Mouse (Mus musculus): ENCODE data around the gene Gmpr. TPM values are rescaled to one million over a fixed set of nuclear protein-coding genes. Genes with fewer than 3 reads are reported as not detected.

Gmpr gene
- polyA plus RNA-seq, 1 experiment from 2014 or later = 133 TPM

- WGBS = 12% methylated on average over 6 of the region's 6 CpGs
- Histone ChIP-seq H3K27ac (peak overlapping the region; percentile 91), H3K4me3 (peak overlapping the region; percentile 24; the same call in 1 of the 2 replicates), H3K4me1 (peaks cover 82% of the 10 kb centered on the region), H3K27me3 (ENCODE audit: insufficient read depth, poor library complexity, severe bottlenecking) (no peaks in the 10 kb centered on the region), H3K36me3 (peaks cover 32% of the 10 kb centered on the region), H3K9me3 (no peaks in the 10 kb centered on the region)
- DNase-seq (ENCODE audit: low spot score) = peak; percentile 90
These were observed 23.5 kb downstream of the Gmpr start for GRCm38 (mm10) chr13:45530754-45531153.

DNA sequence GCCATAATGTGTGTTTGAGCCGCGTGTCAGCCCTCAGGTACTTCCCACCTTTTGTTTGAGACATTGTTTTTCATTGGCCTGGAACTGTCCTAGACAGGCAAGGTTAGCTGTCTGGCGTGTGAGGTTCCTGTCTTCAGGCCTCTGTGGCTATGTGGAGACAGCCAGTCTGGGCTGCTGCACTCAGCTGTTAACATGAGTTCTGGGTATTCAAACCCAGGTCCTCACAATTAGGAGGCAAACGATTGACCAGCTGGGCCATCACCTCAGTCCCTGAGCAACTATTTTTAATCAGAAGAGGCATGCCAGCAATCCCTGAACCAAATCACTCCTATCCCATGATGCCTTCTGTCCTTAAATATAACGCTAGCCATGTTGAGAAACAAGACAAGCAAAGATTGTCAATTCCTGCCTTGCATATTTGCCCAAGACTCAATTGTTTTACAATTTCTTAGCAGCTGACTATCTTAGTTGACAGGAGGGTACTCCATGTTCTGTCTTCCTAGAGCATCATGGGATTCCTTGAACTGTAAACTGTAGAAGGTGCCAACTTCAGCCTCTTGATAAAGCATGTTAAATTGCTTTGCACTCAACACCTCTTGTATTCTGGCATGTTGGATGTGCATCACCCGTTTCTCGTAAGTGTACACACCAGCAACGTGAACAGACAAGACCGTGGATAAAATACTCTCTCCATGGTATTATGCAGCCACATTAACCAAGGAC lies 28.6 kb downstream of the Gmpr start:
- no peak for DNase-seq (ENCODE audit: low spot score)
- 81% methylated on average over 9 of the region's 9 CpGs for WGBS
- Histone ChIP-seq H3K4me1 (peaks cover 66% of the 10 kb centered on the region), H3K4me3 (no peak overlapping the region), H3K9me3 (no peaks in the 10 kb centered on the region), H3K36me3 (peaks cover 48% of the 10 kb centered on the region), H3K27me3 (ENCODE audit: insufficient read depth, poor library complexity, severe bottlenecking) (no peaks in the 10 kb centered on the region), H3K27ac (peak overlapping the region; percentile 81)

DNA sequence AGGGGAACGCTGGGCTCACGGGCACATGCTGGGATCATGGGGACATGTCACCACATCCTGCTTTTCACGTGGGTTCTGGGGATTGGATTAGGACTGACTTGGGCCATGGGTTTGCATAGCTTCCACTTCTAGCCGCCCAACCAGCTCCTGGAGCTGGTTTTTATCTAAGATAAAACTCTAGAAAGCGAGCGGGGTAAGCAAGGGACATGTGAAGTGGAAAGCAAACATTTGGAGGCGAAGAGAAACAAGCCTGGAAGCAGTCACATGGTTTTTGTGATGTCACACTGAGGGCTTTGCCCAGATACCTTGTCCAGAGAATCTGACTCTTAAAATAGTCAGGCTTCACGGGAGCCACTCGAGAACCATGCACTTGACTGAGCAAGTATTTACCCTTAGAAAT lies 29.9 kb downstream of the Gmpr start:
- Histone ChIP-seq H3K4me3 (no peak overlapping the region), H3K4me1 (peaks cover 54% of the 10 kb centered on the region), H3K36me3 (peaks cover 57% of the 10 kb centered on the region), H3K9me3 (no peaks in the 10 kb centered on the region), H3K27me3 (ENCODE audit: insufficient read depth, poor library complexity, severe bottlenecking) (no peaks in the 10 kb centered on the region), H3K27ac (peak overlapping the region; percentile 81; the same call in 1 of the 2 replicates)
- 35% methylated on average over 9 of the region's 9 CpGs for WGBS
- DNase-seq (ENCODE audit: low spot score) = no peak

GRCm38 (mm10) chr13:45538091-45538490 lies 30.8 kb downstream of the Gmpr start:
- DNase-seq (ENCODE audit: low spot score) = no peak
- Histone ChIP-seq H3K27me3 (ENCODE audit: insufficient read depth, poor library complexity, severe bottlenecking) (no peaks in the 10 kb centered on the region), H3K4me3 (0 out of 2 replicates have a peak overlapping the region, but pooled peaks have one; percentile 54), H3K27ac (peak overlapping the region; percentile 87), H3K36me3 (peaks cover 59% of the 10 kb centered on the region), H3K4me1 (peaks cover 51% of the 10 kb centered on the region), H3K9me3 (no peaks in the 10 kb centered on the region)
- 64% methylated on average over 9 of the region's 9 CpGs for WGBS

- 15% methylated on average over 10 of the region's 10 CpGs for WGBS
- Histone ChIP-seq H3K27ac (peak overlapping the region; percentile 87), H3K4me3 (peak overlapping the region; percentile 54), H3K36me3 (peaks cover 60% of the 10 kb centered on the region; the same call in 1 of the 2 replicates), H3K9me3 (no peaks in the 10 kb centered on the region), H3K4me1 (peaks cover 51% of the 10 kb centered on the region), H3K27me3 (ENCODE audit: insufficient read depth, poor library complexity, severe bottlenecking) (no peaks in the 10 kb centered on the region)
- peak; percentile 86 for DNase-seq (ENCODE audit: low spot score)
These were observed 31.4 kb downstream of the Gmpr start for GRCm38 (mm10) chr13:45538532-45539204.

DNA sequence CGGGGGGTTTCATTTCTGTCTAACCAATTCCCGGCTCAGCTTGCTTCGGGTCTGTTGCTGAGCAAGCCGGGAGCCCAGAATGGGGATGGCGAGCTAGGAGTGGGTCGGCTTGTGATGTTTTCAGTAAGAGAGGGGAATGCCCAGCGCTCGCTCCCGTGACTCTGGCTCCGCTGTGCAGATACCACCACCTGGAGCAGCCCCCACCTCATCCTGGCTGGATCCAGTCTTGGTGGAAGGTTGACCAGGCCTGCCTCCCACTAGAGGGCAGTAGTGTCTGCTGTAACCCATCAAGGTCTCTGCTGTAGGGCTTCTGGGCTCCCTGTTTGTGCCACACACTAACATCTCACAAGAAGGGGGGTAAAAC lies 31.9 kb downstream of the Gmpr start:
- peak; percentile 90 for DNase-seq (ENCODE audit: low spot score)
- Histone ChIP-seq H3K4me3 (peak overlapping the region; percentile 54), H3K9me3 (no peaks in the 10 kb centered on the region), H3K36me3 (peaks cover 62% of the 10 kb centered on the region; the same call in 1 of the 2 replicates), H3K4me1 (peaks cover 49% of the 10 kb centered on the region), H3K27me3 (ENCODE audit: insufficient read depth, poor library complexity, severe bottlenecking) (no peaks in the 10 kb centered on the region), H3K27ac (peak overlapping the region; percentile 87)
- WGBS = 12% methylated on average over 10 of the region's 10 CpGs

DNA sequence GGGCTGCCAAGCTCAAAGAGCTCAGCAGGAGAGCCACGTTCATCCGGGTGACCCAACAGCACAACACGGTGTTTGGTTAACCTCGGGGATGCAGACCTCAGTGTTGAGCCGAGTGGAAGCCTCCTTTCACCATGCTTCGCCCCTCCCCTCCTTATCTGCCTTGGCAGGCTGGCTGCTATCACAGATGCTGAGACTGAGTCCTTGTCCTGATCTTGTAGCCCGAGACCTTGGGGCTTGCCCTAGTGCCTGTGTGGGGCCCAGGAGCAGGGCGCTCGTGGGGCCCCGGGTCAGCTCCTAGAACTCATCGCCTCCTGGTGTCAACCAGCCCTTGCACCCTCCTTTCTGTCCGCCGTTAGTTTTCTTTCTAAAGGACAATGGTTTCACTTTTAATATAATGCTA lies 38.7 kb downstream of the Gmpr start:
- Histone ChIP-seq H3K4me1 (peaks cover 31% of the 10 kb centered on the region), H3K9me3 (no peaks in the 10 kb centered on the region), H3K4me3 (no peak overlapping the region), H3K27ac (peak overlapping the region; percentile 75), H3K36me3 (peaks cover 50% of the 10 kb centered on the region; the same call in 1 of the 2 replicates), H3K27me3 (ENCODE audit: insufficient read depth, poor library complexity, severe bottlenecking) (no peaks in the 10 kb centered on the region)
- DNase-seq (ENCODE audit: low spot score) = peak; percentile 92
- 31% methylated on average over 13 of the region's 13 CpGs for whole genome bisulfite sequencing

DNA sequence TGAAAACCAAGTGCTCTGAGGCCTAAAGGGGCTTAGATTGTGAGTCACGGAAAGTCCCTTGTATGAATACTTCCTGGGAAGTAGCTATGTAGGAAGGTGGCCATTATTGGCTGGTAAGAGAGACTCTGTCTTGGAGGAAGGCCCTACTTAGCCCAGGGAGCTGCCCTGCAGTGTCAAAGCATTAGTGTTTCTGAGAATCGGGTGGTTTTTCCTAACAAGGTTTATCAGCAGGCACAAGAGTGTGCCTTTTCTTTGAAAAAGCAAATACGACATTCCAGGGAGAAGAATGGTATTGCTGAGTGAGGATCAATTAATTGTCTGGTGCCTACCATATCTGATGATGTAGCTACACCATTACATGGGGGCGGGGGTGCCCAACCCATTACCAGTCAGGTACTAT lies 39.7 kb downstream of the Gmpr start:
- Histone ChIP-seq H3K36me3 (peaks cover 41% of the 10 kb centered on the region; the same call in 1 of the 2 replicates), H3K27me3 (ENCODE audit: insufficient read depth, poor library complexity, severe bottlenecking) (no peaks in the 10 kb centered on the region), H3K9me3 (no peaks in the 10 kb centered on the region), H3K27ac (peak overlapping the region; percentile 75), H3K4me1 (peaks cover 31% of the 10 kb centered on the region), H3K4me3 (no peak overlapping the region)
- DNase-seq (ENCODE audit: low spot score) = no peak
- 73% methylated on average over 4 of the region's 4 CpGs for WGBS

GRCm38 (mm10) chr13:45547549-45547948 lies 40.3 kb downstream of the Gmpr start:
- H3K9me3 ChIP-seq = no peaks in the 10 kb centered on the region
- peaks cover 31% of the 10 kb centered on the region for H3K4me1 ChIP-seq
- WGBS = 73% methylated on average over 5 of the region's 5 CpGs
- H3K27ac ChIP-seq = peak overlapping the region; percentile 75; the same call in 1 of the 2 replicates
- H3K36me3 ChIP-seq = peaks cover 35% of the 10 kb centered on the region; the same call in 1 of the 2 replicates
- no peak for DNase-seq (ENCODE audit: low spot score)
- no peaks in the 10 kb centered on the region for H3K27me3 ChIP-seq (ENCODE audit: insufficient read depth, poor library complexity, severe bottlenecking)
- H3K4me3 ChIP-seq = no peak overlapping the region

DNA sequence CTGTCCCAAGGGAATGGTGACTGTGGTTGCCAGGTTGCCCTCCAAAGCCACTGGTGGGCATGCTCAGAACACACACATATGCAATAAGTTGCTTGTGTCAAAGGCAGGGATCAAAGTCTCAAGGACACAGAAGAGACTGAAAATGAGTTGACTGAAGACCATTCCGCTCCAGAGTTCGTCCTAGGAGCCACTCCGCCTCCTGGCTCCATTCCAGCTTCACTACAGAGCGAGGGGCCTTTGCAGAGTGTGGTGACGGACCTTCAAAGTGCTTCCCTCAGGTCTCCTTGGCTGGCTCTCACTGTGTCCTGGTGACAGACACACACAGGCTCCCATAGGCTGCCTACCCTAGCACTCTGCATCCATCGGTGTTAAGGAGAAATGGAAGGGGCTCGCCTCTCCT lies 46.4 kb downstream of the Gmpr start:
- Histone ChIP-seq H3K4me3 (no peak overlapping the region), H3K36me3 (peaks cover 2% of the 10 kb centered on the region; the same call in 1 of the 2 replicates), H3K27me3 (ENCODE audit: insufficient read depth, poor library complexity, severe bottlenecking) (no peaks in the 10 kb centered on the region), H3K4me1 (peaks cover 24% of the 10 kb centered on the region), H3K27ac (peak overlapping the region; percentile 67; the same call in 1 of the 2 replicates), H3K9me3 (no peaks in the 10 kb centered on the region)
- WGBS = 53% methylated on average over 7 of the region's 7 CpGs
- DNase-seq (ENCODE audit: low spot score) = no peak

DNA sequence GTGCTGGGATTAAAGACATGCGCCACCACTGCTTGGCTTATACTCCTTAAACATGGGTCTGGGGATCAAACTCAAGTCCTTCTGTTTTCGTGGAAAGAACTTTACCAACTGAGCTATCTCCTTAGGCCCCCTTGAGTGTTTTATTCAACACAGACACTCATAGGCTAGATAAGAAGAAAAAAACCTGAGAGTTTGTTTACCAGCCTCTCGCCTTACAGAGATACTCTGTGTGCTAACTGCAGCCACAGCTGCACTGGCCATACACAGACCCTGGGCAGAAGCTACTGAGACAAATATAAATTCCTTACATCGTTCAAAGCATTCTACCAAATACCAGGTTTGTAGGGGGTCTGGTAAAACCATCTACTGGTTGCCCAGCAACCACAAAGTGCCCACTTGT lies 51.1 kb downstream of the Gmpr start:
- WGBS = 38% methylated on average over 4 of the region's 4 CpGs
- Histone ChIP-seq H3K4me1 (peaks cover 55% of the 10 kb centered on the region), H3K27ac (peak overlapping the region; percentile 49; the same call in 1 of the 2 replicates)

GRCm38 (mm10) chr13:45559258-45559657 lies 52.0 kb downstream of the Gmpr start:
- H3K4me3 ChIP-seq = no peak overlapping the region
- WGBS = 69% methylated on average over 3 of the region's 3 CpGs

More for the DNA sequence above, 51.1 kb downstream of the Gmpr start:
- Histone ChIP-seq H3K4me3 (no peak overlapping the region), H3K27me3 (ENCODE audit: insufficient read depth, poor library complexity, severe bottlenecking) (no peaks in the 10 kb centered on the region), H3K9me3 (no peaks in the 10 kb centered on the region), H3K36me3 (no peaks in the 10 kb centered on the region; the same call in 1 of the 2 replicates)
- DNase-seq (ENCODE audit: low spot score) = no peak

DNA sequence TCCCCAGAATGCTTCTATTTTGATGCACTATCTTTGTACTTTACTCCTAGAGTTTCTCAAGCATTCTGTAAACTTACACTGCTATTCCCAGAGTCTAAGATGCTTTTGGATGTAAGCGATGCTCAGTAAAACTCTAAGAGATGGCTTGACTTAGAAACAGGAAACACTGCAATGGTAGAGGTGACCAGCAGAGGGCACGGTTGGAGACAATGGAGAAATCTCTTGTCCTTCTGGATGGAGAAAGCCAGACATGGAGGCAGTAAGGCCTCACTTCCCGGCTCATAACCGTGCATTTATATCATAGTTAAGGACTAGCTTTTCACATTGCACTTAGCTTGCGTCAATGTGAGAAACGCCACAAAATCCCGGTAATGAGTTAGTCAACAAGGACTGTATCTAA lies 53.3 kb downstream of the Gmpr start:
- Histone ChIP-seq H3K36me3 (no peaks in the 10 kb centered on the region; the same call in 1 of the 2 replicates), H3K4me1 (peaks cover 43% of the 10 kb centered on the region), H3K4me3 (no peak overlapping the region), H3K27me3 (ENCODE audit: insufficient read depth, poor library complexity, severe bottlenecking) (no peaks in the 10 kb centered on the region), H3K27ac (no peak overlapping the region), H3K9me3 (no peaks in the 10 kb centered on the region)
- 66% methylated on average over 7 of the region's 7 CpGs for WGBS
- no peak for DNase-seq (ENCODE audit: low spot score)

More at GRCm38 (mm10) chr13:45559258-45559657, 52.0 kb downstream of the Gmpr start:
- peaks cover 46% of the 10 kb centered on the region for H3K4me1 ChIP-seq
- no peaks in the 10 kb centered on the region for H3K27me3 ChIP-seq (ENCODE audit: insufficient read depth, poor library complexity, severe bottlenecking)
- H3K27ac ChIP-seq = peak overlapping the region; percentile 1; the same call in 1 of the 2 replicates
- no peaks in the 10 kb centered on the region; the same call in 1 of the 2 replicates for H3K36me3 ChIP-seq
- H3K9me3 ChIP-seq = no peaks in the 10 kb centered on the region
- DNase-seq (ENCODE audit: low spot score) = no peak

All from heart, embryonic 10.5 days (tissue).